ENCODE assay signal across 10 mouse cellular contexts in genomic region chr15:27488042-27488441, GRCm38 (mm10). TPM values are rescaled to one million over a fixed set of nuclear protein-coding genes. Genes with fewer than 3 reads are reported as not detected.
DNase-seq lines count a peak whose midpoint lies in the region; ATAC-seq and TF ChIP-seq lines count a peak whose summit lies in the region.
"Had no signal": no experiment of that assay in that cellular context is flagged by ENCODE, and none has a peak within 500 bp of the region (broad histone marks: within the 10 kb centered on the region; RNA-seq: fewer than 3 reads in every experiment).

No protein-coding gene starts in this region.

- no peaks in the 10 kb centered on the region for H3K9me3 ChIP-seq in heart, embryonic 10.5 days
- H3K9me3 ChIP-seq in forebrain, embryonic 16.5 days (ENCODE audit: control insufficient read depth, low read length): no peaks in the 10 kb centered on the region
- no peaks in the 10 kb centered on the region for H3K9me3 ChIP-seq in midbrain, embryonic 15.5 days
- no peaks in the 10 kb centered on the region for H3K9me3 ChIP-seq in liver, postnatal 0 days (ENCODE audit: low read length)
- no peaks in the 10 kb centered on the region for H3K9me3 ChIP-seq in neural tube, embryonic 15.5 days (replicated peaks)
- H3K9me3 ChIP-seq: stomach, embryonic 15.5 days had no signal

- H3K27ac ChIP-seq in heart, embryonic 10.5 days: peak overlapping the region; percentile 42; the same call in 1 of the 2 replicates
- H3K27ac ChIP-seq in forebrain, embryonic 16.5 days (ENCODE audit: low read length): peak overlapping the region; percentile 71
- H3K27ac ChIP-seq in midbrain, embryonic 15.5 days: 0 out of 2 replicates have a peak overlapping the region, but pooled peaks have one; percentile 1
- H3K27ac ChIP-seq in liver, postnatal 0 days (ENCODE audit: low read depth): no peak overlapping the region
- H3K27ac ChIP-seq in neural tube, embryonic 15.5 days (replicated peaks): no peak overlapping the region; the same call in 1 of the 2 replicates
- H3K27ac ChIP-seq: stomach, embryonic 15.5 days had no signal

- no peak for TF ChIP-seq POLR2A in lung, adult 2 months (IDR thresholded peaks at IDR 0.05; ENCODE audit: borderline replicate concordance, extremely low read depth, low read depth, low read length)

- peaks cover 64% of the 10 kb centered on the region for H3K4me1 ChIP-seq in heart, embryonic 10.5 days
- peaks cover 42% of the 10 kb centered on the region for H3K4me1 ChIP-seq in forebrain, embryonic 16.5 days (replicated peaks; ENCODE audit: control insufficient read depth, insufficient read depth, low read length)
- H3K4me1 ChIP-seq in midbrain, embryonic 15.5 days: peaks cover 33% of the 10 kb centered on the region
- H3K4me1 ChIP-seq in liver, postnatal 0 days (ENCODE audit: insufficient read depth): peaks cover 29% of the 10 kb centered on the region
- H3K4me1 ChIP-seq in neural tube, embryonic 15.5 days: peaks cover 51% of the 10 kb centered on the region
- peaks cover 4% of the 10 kb centered on the region; the same call in 1 of the 2 replicates for H3K4me1 ChIP-seq in lung, adult 2 months (ENCODE audit: control insufficient read depth, insufficient read depth, low read length)

- ATAC-seq in forebrain, embryonic 16.5 days: peak; percentile 71
- ATAC-seq in midbrain, embryonic 15.5 days (replicated peaks): no peak
- no peak for ATAC-seq in liver, postnatal 0 days
- ATAC-seq in neural tube, embryonic 15.5 days (ENCODE audit: low FRiP score): no peak
- ATAC-seq: lung, postnatal 0 days had no signal

- H3K4me3 ChIP-seq in heart, embryonic 10.5 days: no peak overlapping the region
- H3K4me3 ChIP-seq in forebrain, embryonic 16.5 days (replicated peaks; ENCODE audit: low read length): no peak overlapping the region
- H3K4me3 ChIP-seq in midbrain, embryonic 15.5 days: no peak overlapping the region
- H3K4me3 ChIP-seq in liver, postnatal 0 days (ENCODE audit: low read depth, low read length): no peak overlapping the region
- H3K4me3 ChIP-seq in neural tube, embryonic 15.5 days (replicated peaks): no peak overlapping the region
- no peak overlapping the region for H3K4me3 ChIP-seq in lung, adult 2 months (replicated peaks; ENCODE audit: extremely low read depth, low read depth, low read length)
- H3K4me3 ChIP-seq: stomach, embryonic 15.5 days had no signal

- 53% methylated on average over 10 of the region's 10 CpGs for WGBS in heart, embryonic 10.5 days
- 30% methylated on average over 10 of the region's 10 CpGs for WGBS in forebrain, embryonic 16.5 days
- WGBS in midbrain, embryonic 15.5 days: 37% methylated on average over 10 of the region's 10 CpGs
- 69% methylated on average over 10 of the region's 10 CpGs for WGBS in liver, postnatal 0 days (ENCODE audit: insufficient replicate concordance)
- 49% methylated on average over 10 of the region's 10 CpGs for WGBS in neural tube, embryonic 15.5 days
- WGBS in lung, adult 2 months: 71% methylated on average over 10 of the region's 10 CpGs

- intact Hi-C loops in heart, postnatal 14 days (cut with DNase I): no loop called here

- no peaks in the 10 kb centered on the region for H3K36me3 ChIP-seq in heart, embryonic 10.5 days
- H3K36me3 ChIP-seq in forebrain, embryonic 16.5 days (ENCODE audit: control insufficient read depth, insufficient read depth): no peaks in the 10 kb centered on the region
- H3K36me3 ChIP-seq in midbrain, embryonic 15.5 days (replicated peaks): no peaks in the 10 kb centered on the region
- no peaks in the 10 kb centered on the region for H3K36me3 ChIP-seq in liver, postnatal 0 days (replicated peaks; ENCODE audit: insufficient read depth, low read length)
- H3K36me3 ChIP-seq in neural tube, embryonic 15.5 days: no peaks in the 10 kb centered on the region
- H3K36me3 ChIP-seq: stomach, embryonic 15.5 days had no signal

- no peak for TF ChIP-seq CTCF in liver, postnatal 0 days (IDR thresholded peaks at IDR 0.05; ENCODE audit: low read depth)
- TF ChIP-seq CTCF in lung, adult 2 months (IDR thresholded peaks at IDR 0.05; ENCODE audit: insufficient read depth, low read length): no peak

- H3K4me2 ChIP-seq in forebrain, embryonic 16.5 days (ENCODE audit: low read length): peak overlapping the region; percentile 23
- 0 out of 2 replicates have a peak overlapping the region, but pooled peaks have one; percentile 5 for H3K4me2 ChIP-seq in midbrain, embryonic 15.5 days
- no peak overlapping the region for H3K4me2 ChIP-seq in liver, postnatal 0 days (ENCODE audit: low read depth, low read length)
- H3K4me2 ChIP-seq in neural tube, embryonic 15.5 days: no peak overlapping the region
- H3K4me2 ChIP-seq: stomach, embryonic 15.5 days had no signal

- H3K27me3 ChIP-seq in heart, embryonic 10.5 days (ENCODE audit: insufficient read depth, poor library complexity, severe bottlenecking): no peaks in the 10 kb centered on the region
- no peaks in the 10 kb centered on the region for H3K27me3 ChIP-seq in forebrain, embryonic 16.5 days (replicated peaks; ENCODE audit: control insufficient read depth, insufficient read depth, low read length)
- no peaks in the 10 kb centered on the region for H3K27me3 ChIP-seq in midbrain, embryonic 15.5 days (replicated peaks)
- H3K27me3 ChIP-seq in liver, postnatal 0 days (ENCODE audit: insufficient read depth, low read length): no peaks in the 10 kb centered on the region
- no peaks in the 10 kb centered on the region for H3K27me3 ChIP-seq in neural tube, embryonic 15.5 days (replicated peaks)
- H3K27me3 ChIP-seq: stomach, embryonic 15.5 days had no signal

- TF ChIP-seq EP300 in liver, postnatal 0 days (IDR thresholded peaks at IDR 0.05; ENCODE audit: low read depth): no peak

- H3K9ac ChIP-seq in forebrain, embryonic 16.5 days (replicated peaks; ENCODE audit: low read depth, low read length): peak overlapping the region; percentile 33
- H3K9ac ChIP-seq in midbrain, embryonic 15.5 days: 0 out of 2 replicates have a peak overlapping the region, but pooled peaks have one; percentile 12
- H3K9ac ChIP-seq in liver, postnatal 0 days (replicated peaks): no peak overlapping the region
- no peak overlapping the region for H3K9ac ChIP-seq in neural tube, embryonic 15.5 days (replicated peaks)
- H3K9ac ChIP-seq: stomach, embryonic 15.5 days had no signal

- DNase-seq in heart, embryonic 10.5 days (ENCODE audit: low spot score): no peak
- no peak for DNase-seq in heart, postnatal 14 days
- peak; percentile 81 to 89 for DNase-seq in cerebellum, adult 18-20 months
- DNase-seq in liver, postnatal 0 days: no peak
- no peak for DNase-seq in lung, adult 2 months

RNA-seq across cellular contexts. Expression of gene Ank, which starts 21.6 kb away (rescaled TPM):
- polyA plus RNA-seq in heart, embryonic 10.5 days (2016; fragmentation: Nextera tagmentation; extraction: Ambion mirVana): 8.4 and 11.0 TPM in 2 replicates
- 100 to 1,000 TPM; 176 to 186 TPM for total RNA-seq in heart, postnatal 14 days (2021)
- polyA plus RNA-seq in forebrain, embryonic 16.5 days (2015; fragmentation: Nextera tagmentation; extraction: Ambion mirVana): 17.9 and 22.0 TPM in 2 replicates
- 12.9 and 13.2 TPM in 2 replicates for polyA plus RNA-seq in midbrain, embryonic 15.5 days (2015; fragmentation: Nextera tagmentation; extraction: Ambion mirVana)
- 7.8 and 8.3 TPM in 2 replicates for polyA plus RNA-seq in liver, postnatal 0 days (2015; fragmentation: Nextera tagmentation; extraction: Ambion mirVana)
- 15.6 and 16.7 TPM in 2 replicates for polyA plus RNA-seq in neural tube, embryonic 15.5 days (2015; fragmentation: Nextera tagmentation; extraction: Ambion mirVana)
- 13.6 and 26.4 TPM in 2 replicates for polyA plus RNA-seq in lung, adult 2 months (2012; rRNA removed)

Comparison
In these comparisons a context has a peak if more than half of its experiments do, and no peak if none do; other contexts are left out.
1. DNase-seq: peak in cerebellum, adult 18-20 months (2 of 2); none in heart, embryonic 10.5 days (single experiment), heart, postnatal 14 days (0 of 2), liver, postnatal 0 days (single experiment) and lung, adult 2 months (single experiment).
2. H3K27ac ChIP-seq: peak in heart, embryonic 10.5 days (single experiment), forebrain, embryonic 16.5 days (single experiment) and midbrain, embryonic 15.5 days (single experiment); none in liver, postnatal 0 days (single experiment) and neural tube, embryonic 15.5 days (single experiment).
3. H3K4me2 ChIP-seq: peak in forebrain, embryonic 16.5 days (single experiment) and midbrain, embryonic 15.5 days (single experiment); none in liver, postnatal 0 days (single experiment) and neural tube, embryonic 15.5 days (single experiment).
4. H3K9ac ChIP-seq: peak in forebrain, embryonic 16.5 days (single experiment) and midbrain, embryonic 15.5 days (single experiment); none in liver, postnatal 0 days (single experiment) and neural tube, embryonic 15.5 days (single experiment).